Mouse (Mus musculus) frontal cortex, postnatal 36 days (tissue): ENCODE results near the gene Fxn.

Experiments
- DNase-seq, 2 experiments: peaks; one replicate each; pipeline ENCODE4 v3.0.0; 2022; ENCODE audit warnings: low spot score in 2 of 2

Gene Fxn

GRCm38 (mm10) chr19:24280601-24281228, at the start of gene Fxn:
Gene Fxn (minus strand): TSS chr19:24280605.
- DNase-seq, result peak; percentile 10 to 36

GRCm38 (mm10) chr19:24327921-24328320, 47.5 kb upstream of the Fxn start:
- no peak for DNase-seq

GRCm38 (mm10) chr19:24326969-24327368, 46.6 kb upstream of the Fxn start:
- no peak for DNase-seq

GRCm38 (mm10) chr19:24325692-24326091, 45.3 kb upstream of the Fxn start:
- DNase-seq, result peak in 1 of 2 experiments; percentile 48

- no peak for DNase-seq
These were observed 43.6 kb upstream of the Fxn start for GRCm38 (mm10) chr19:24323841-24324613.

GRCm38 (mm10) chr19:24321900-24322311, 41.5 kb upstream of the Fxn start:
- DNase-seq, result no peak

- DNase-seq, result no peak
These were observed 41.0 kb upstream of the Fxn start for GRCm38 (mm10) chr19:24321211-24321899.

GRCm38 (mm10) chr19:24318172-24318571, 37.8 kb upstream of the Fxn start:
- DNase-seq, result no peak

- DNase-seq, result no peak
These were observed 37.3 kb upstream of the Fxn start for GRCm38 (mm10) chr19:24317731-24318130.

- DNase-seq, result peak in 1 of 2 experiments; percentile 16
These were observed 36.7 kb upstream of the Fxn start for GRCm38 (mm10) chr19:24317038-24317591.

GRCm38 (mm10) chr19:24316060-24316725, 35.8 kb upstream of the Fxn start:
- no peak for DNase-seq

- no peak for DNase-seq
These were observed 34.8 kb upstream of the Fxn start for GRCm38 (mm10) chr19:24315234-24315633.

GRCm38 (mm10) chr19:24314676-24315075, 34.3 kb upstream of the Fxn start:
- no peak for DNase-seq

GRCm38 (mm10) chr19:24312556-24313342, 32.3 kb upstream of the Fxn start:
- DNase-seq, result no peak

- DNase-seq, result no peak
These were observed 31.6 kb upstream of the Fxn start for GRCm38 (mm10) chr19:24312046-24312445.

- DNase-seq, result peak; percentile 26 to 59
These were observed 27.9 kb upstream of the Fxn start for GRCm38 (mm10) chr19:24308305-24308705.

GRCm38 (mm10) chr19:24307271-24308221, 27.1 kb upstream of the Fxn start:
- DNase-seq, result no peak

GRCm38 (mm10) chr19:24306351-24306750, 25.9 kb upstream of the Fxn start:
- DNase-seq, result no peak

- DNase-seq, result no peak
These were observed 21.8 kb upstream of the Fxn start for GRCm38 (mm10) chr19:24302198-24302597.

GRCm38 (mm10) chr19:24301768-24302148, 21.4 kb upstream of the Fxn start:
- no peak for DNase-seq
